Mouse (Mus musculus) CH12.LX (cell line): ENCODE results near the gene Nab2. TPM values are rescaled to one million over a fixed set of nuclear protein-coding genes. Genes with fewer than 3 reads are reported as not detected.

ENCODE experiments used
- DNase-seq: peaks from one replicate; pipeline ENCODE4 v3.0.0-alpha.2; 2013; ENCODE audit errors: extremely low read depth
- H3K27ac ChIP-seq: 2 replicates; pipeline ENCODE4 v1.5.1; 2012; ENCODE audit warnings: low read depth, mild to moderate bottlenecking, control low read depth, moderate library complexity; ENCODE audit not compliant: insufficient read depth
- H3K27me3 ChIP-seq: replicated peaks from 2 replicates; pipeline ENCODE3; 2012; ENCODE audit warnings: inconsistent platforms
- H3K36me3 ChIP-seq, 2 experiments: replicated peaks in 1 of 2; 2 replicates each; pipeline versions ENCODE3 to v1.6.1; 2012; ENCODE audit warnings: inconsistent platforms in 1 of 2, low read length in 1 of 2, mild to moderate bottlenecking in 1 of 2, mixed read lengths in 1 of 2, moderate library complexity in 1 of 2; ENCODE audit not compliant: control insufficient read depth in 1 of 2, insufficient read depth in 1 of 2
- H3K4me1 ChIP-seq, 2 experiments: 2 replicates each; pipeline ENCODE4 v1.6.1; 2012; ENCODE audit warnings: inconsistent platforms in 1 of 2, moderate library complexity in 1 of 2; ENCODE audit not compliant: insufficient read depth in 2 of 2, control insufficient read depth in 1 of 2
- H3K4me2 ChIP-seq: 2 replicates; pipeline ENCODE4 v1.6.1; 2012; ENCODE audit warnings: low read depth, mild to moderate bottlenecking, control low read depth; ENCODE audit not compliant: poor library complexity, insufficient read depth, severe bottlenecking
- H3K4me3 ChIP-seq, 3 experiments: fragments of 150-350 bp in 1 of 3; sonication (generic) in 1 of 3; replicated peaks in 1 of 3; 2 replicates each; pipeline versions ENCODE3 to v1.5.1; 2011 to 2012; ENCODE audit warnings: low read depth in 2 of 3, low read length in 2 of 3, mild to moderate bottlenecking in 2 of 3, moderate library complexity in 2 of 3, control low read depth in 1 of 3, improper control_type of control experiment in 1 of 3, inconsistent platforms in 1 of 3, mixed read lengths in 1 of 3; ENCODE audit not compliant: poor library complexity in 1 of 3
- H3K79me2 ChIP-seq: replicated peaks from 2 replicates; pipeline ENCODE4 v1.6.1; 2012; ENCODE audit warnings: mild to moderate bottlenecking, moderate library complexity; ENCODE audit not compliant: control insufficient read depth, poor library complexity, insufficient read depth, severe bottlenecking; ENCODE audit errors: extremely low read depth
- H3K9ac ChIP-seq: 2 replicates; pipeline ENCODE4 v1.6.1; 2012; ENCODE audit warnings: low read depth, mild to moderate bottlenecking, control low read depth, moderate library complexity; ENCODE audit not compliant: insufficient read depth
- H3K9me3 ChIP-seq: replicated peaks from 2 replicates; pipeline ENCODE3; 2012; ENCODE audit warnings: low read length, inconsistent platforms, mixed read lengths
- CHD2 ChIP-seq: IDR thresholded peaks from 2 replicates; pipeline ENCODE4 v1.6.1; 2011; ENCODE audit warnings: low read length, improper control_type of control experiment
- CTCF ChIP-seq, 2 experiments: IDR thresholded peaks in 1 of 2; conservative IDR thresholded peaks in 1 of 2; 2 replicates each; pipeline ENCODE4 v1.5.1; 2011 to 2012; ENCODE audit warnings: low read depth in 2 of 2, low read length in 2 of 2, improper control_type of control experiment in 1 of 2, inconsistent platforms in 1 of 2, mild to moderate bottlenecking in 1 of 2, moderate library complexity in 1 of 2
- EP300 ChIP-seq: IDR thresholded peaks from 2 replicates; pipeline ENCODE4 v1.6.1; 2011; ENCODE audit warnings: low read length, improper control_type of control experiment
- JUN ChIP-seq: IDR thresholded peaks from 2 replicates; pipeline ENCODE4 v1.6.1; 2011; ENCODE audit warnings: low read depth, mild to moderate bottlenecking, low read length, improper control_type of control experiment, moderate library complexity; ENCODE audit not compliant: insufficient read depth
- MAFK ChIP-seq: IDR thresholded peaks from 2 replicates; pipeline ENCODE4 v1.6.1; 2011; ENCODE audit warnings: low read length, improper control_type of control experiment; ENCODE audit not compliant: insufficient replicate concordance
- MEF2A ChIP-seq: IDR thresholded peaks from 2 replicates; pipeline ENCODE4 v1.6.1; 2014; ENCODE audit warnings: low read depth, mild to moderate bottlenecking, inconsistent platforms, low read length, improper control_type of control experiment, borderline replicate concordance
- MXI1 ChIP-seq: IDR thresholded peaks from 2 replicates; pipeline ENCODE4 v1.6.1; 2011; ENCODE audit warnings: mild to moderate bottlenecking, low read depth, low read length, improper control_type of control experiment
- MYC ChIP-seq: IDR thresholded peaks from 2 replicates; pipeline ENCODE4 v1.6.1; 2011; ENCODE audit warnings: low read depth, mild to moderate bottlenecking, improper control_type of control experiment, low read length
- NRF1 ChIP-seq: IDR thresholded peaks from 2 replicates; pipeline ENCODE4 v1.6.1; 2014; ENCODE audit warnings: low read depth, mild to moderate bottlenecking, inconsistent platforms, low read length, improper control_type of control experiment, moderate library complexity
- PAX5 ChIP-seq: IDR thresholded peaks from 2 replicates; pipeline ENCODE4 v1.6.1; 2012; ENCODE audit warnings: low read length, inconsistent platforms, mixed read lengths
- SIN3A ChIP-seq: IDR thresholded peaks from 2 replicates; pipeline ENCODE4 v1.6.1; 2012; ENCODE audit warnings: low read length, improper control_type of control experiment, inconsistent platforms
- SMC3 ChIP-seq: IDR thresholded peaks from 2 replicates; pipeline ENCODE4 v1.6.1; 2011; ENCODE audit warnings: low read depth, low read length, improper control_type of control experiment
- TCF12 ChIP-seq: IDR thresholded peaks from 2 replicates; pipeline ENCODE4 v1.6.1; 2014; ENCODE audit warnings: low read depth, mild to moderate bottlenecking, inconsistent platforms, low read length, improper control_type of control experiment
- UBTF ChIP-seq: IDR thresholded peaks from 2 replicates; pipeline ENCODE4 v1.6.1; 2012; ENCODE audit warnings: low read depth, mild to moderate bottlenecking, inconsistent platforms, low read length, improper control_type of control experiment, moderate library complexity
- dilution Hi-C: fragments of 300-500 bp; cut with MboI; formaldehyde crosslinking; loops from 2 replicates; pipeline ENCODE4 v1.14.3; 2020; ENCODE audit warnings: low sequenced_read_pairs; ENCODE audit not compliant: extremely low pct_unique_long_range_greater_than_20kb, extremely low pct_ligation_motif_present
- in situ Hi-C: fragments of 300-500 bp; cut with MboI; formaldehyde crosslinking; loops from 3 replicates; pipeline ENCODE4 v1.14.3; 2019; ENCODE audit warnings: low sequenced_read_pairs, low pct_ligation_motif_present, low pct_unique_long_range_greater_than_20kb, mixed read lengths
- polyA plus RNA-seq: library from polyadenylated mRNA; unstranded; fragments of >175 nt; gene quantifications from 2 replicates; pipeline ENCODE4 v1.2.1, GENCODE M21; 2012; ENCODE audit warnings: low read depth; ENCODE audit not compliant: insufficient read length
- total RNA-seq, 2 experiments: library from RNA; depleted of rRNA; stranded (reverse); fragments of 300-350 nt in 1 of 2; fragments of >200 nt in 1 of 2; gene quantifications; 2 replicates each; pipeline ENCODE4 v1.2.3; 2012 to 2014

Gene Nab2
- total and polyA plus RNA-seq, 3 experiments: 8.1 to 10.0 (median 9.2) TPM

GRCm38 (mm10) chr10:127674794-127675522, 6.6 kb upstream of the Nab2 start (continued):
- TF ChIP-seq UBTF: no peak
- TF ChIP-seq MAFK: peak; percentile 22; the same call in 1 of the 2 replicates
- peak; percentile 66 for TF ChIP-seq TCF12
- TF ChIP-seq SMC3: peak; percentile 86
- peak; percentile 74 for TF ChIP-seq EP300
- no peak for TF ChIP-seq NRF1
- peak; percentile 81; the same call in 1 of the 2 replicates for TF ChIP-seq MXI1
- peak; percentile 21; the same call in 1 of the 2 replicates for TF ChIP-seq SIN3A
- TF ChIP-seq MEF2A: peak; percentile 54; the same call in 1 of the 2 replicates
- TF ChIP-seq CHD2: peak; percentile 57
- TF ChIP-seq, all 38 proteins: peak for 25

DNA sequence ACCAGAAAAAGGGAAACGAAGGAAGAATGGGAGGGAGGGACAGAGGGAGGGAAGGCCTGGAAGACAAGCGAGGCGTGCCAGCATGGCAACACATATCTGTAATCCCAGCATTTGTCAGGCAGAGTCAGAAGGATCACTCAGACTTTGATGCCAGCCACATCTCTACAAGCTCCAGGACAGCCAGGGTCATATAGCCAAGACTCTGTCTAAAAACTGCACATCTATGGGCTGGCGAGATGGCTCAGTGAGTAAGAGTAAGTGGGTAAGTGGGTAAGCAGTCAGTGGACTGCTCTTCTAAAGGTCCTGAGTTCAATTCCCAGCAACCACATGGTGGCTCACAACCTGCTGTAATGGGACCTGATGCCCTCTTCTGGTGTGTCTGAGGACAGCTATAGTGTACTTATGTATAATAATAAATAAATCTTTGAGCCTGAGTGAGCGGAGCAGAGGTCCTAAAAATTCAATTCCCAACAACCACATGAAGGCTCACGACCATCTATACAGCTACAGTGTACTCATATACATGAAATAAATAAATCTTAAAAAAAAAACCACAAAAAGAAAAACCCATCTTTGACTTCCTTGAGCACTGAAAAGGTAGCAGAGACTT, 5.8 kb upstream of the Nab2 start:
- TF ChIP-seq MYC: no peak
- no peak for TF ChIP-seq MAFK
- no peak for TF ChIP-seq JUN
- Histone ChIP-seq H3K27me3 (no peaks in the 10 kb centered on the region), H3K36me3 (peaks cover 0 to 3% of the 10 kb centered on the region in 2 experiments), H3K27ac (no peak overlapping the region), H3K4me1 (peaks cover 6 to 31% of the 10 kb centered on the region in 2 experiments), H3K4me2 (no peak overlapping the region), H3K9ac (no peak overlapping the region), H3K9me3 (no peaks in the 10 kb centered on the region), H3K79me2 (peaks cover 3% of the 10 kb centered on the region), H3K4me3 (no peak overlapping the region)
- dilution Hi-C loops: no loop called here
- DNase-seq: no peak
- in situ Hi-C loops: loop anchor here (10.0 kb wide), 1 partner anchor 61 kb away; the partner anchor contains the start of gene Zbtb39

DNA sequence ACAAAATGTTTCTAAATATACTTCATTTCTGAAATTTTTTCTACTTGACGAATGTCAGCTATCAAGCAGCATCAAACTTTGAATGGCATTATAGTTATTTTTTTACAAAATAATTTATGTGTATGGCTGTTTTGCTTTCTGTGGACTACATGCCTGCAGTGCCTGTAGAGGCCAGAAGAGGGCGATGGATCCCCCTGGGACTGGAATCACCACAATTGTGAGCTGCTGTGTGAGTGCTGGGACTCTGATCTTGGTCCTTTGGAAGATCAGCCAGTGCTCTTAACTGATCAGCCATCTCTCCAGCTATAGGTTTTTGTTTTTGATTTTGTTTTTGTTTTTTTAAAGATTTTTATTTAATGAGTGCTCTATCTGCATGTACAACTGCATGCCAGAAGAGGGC, 2.9 kb upstream of the Nab2 start:
- Histone ChIP-seq H3K4me2 (no peak overlapping the region), H3K4me3 (no peak overlapping the region), H3K27me3 (peaks cover 14% of the 10 kb centered on the region), H3K79me2 (no peaks in the 10 kb centered on the region), H3K4me1 (peaks cover 7 to 35% of the 10 kb centered on the region in 2 experiments), H3K9ac (no peak overlapping the region), H3K36me3 (no peaks in the 10 kb centered on the region)
- in situ Hi-C loops (loop anchor here (10.0 kb wide), 1 partner anchor 64 kb away; the partner anchor contains the start of gene Zbtb39), dilution Hi-C loops (no loop called here)
- peak; percentile 50 for DNase-seq
- TF ChIP-seq CTCF (conservative IDR thresholded peaks at IDR 0.05 in 1 of 2, IDR thresholded peaks at IDR 0.05 in 1 of 2; ENCODE audit: low read depth in 2 of 2, low read length in 2 of 2): peak; percentile 53 to 94
- TF ChIP-seq PAX5: no peak
- TF ChIP-seq, all 38 proteins: peak for 1
- Histone ChIP-seq H3K27ac (no peak overlapping the region), H3K9me3 (no peaks in the 10 kb centered on the region)
